Mouse (Mus musculus) frontal cortex, postnatal 14 days (tissue): Measurements from ENCODE around the gene Lmo2.
"Not testable (repeated sequence)": the region's sequence is repeated elsewhere in the genome, so short reads cannot be mapped to it uniquely, and the experiment has no call there.

Experiments used
- DNase-seq, 2 experiments: peaks; one replicate each; pipeline ENCODE4 v3.0.0; 2022; ENCODE audit warnings: low spot score in 2 of 2

The Lmo2 gene

DNA sequence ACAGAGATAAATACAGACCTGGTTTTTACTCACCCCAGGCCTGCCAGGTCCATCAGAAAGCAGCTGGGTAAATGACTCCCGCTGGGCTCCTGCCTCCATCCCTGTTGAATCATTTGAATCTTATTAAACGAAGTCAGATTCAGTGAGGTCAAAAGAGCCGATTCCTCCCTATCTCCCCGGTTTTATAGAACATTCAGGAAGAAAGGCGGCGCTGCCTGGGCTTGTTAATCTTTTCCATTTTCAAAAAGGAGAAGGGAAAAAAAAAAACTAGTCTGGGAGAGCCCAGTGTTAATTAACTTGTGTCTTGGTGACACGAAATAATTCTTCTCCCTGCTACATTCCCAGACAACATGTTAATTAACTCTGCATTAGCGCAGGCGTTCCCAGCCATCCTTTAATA lies 19.9 kb downstream of the Lmo2 start:
- DNase-seq, result no peak

DNA sequence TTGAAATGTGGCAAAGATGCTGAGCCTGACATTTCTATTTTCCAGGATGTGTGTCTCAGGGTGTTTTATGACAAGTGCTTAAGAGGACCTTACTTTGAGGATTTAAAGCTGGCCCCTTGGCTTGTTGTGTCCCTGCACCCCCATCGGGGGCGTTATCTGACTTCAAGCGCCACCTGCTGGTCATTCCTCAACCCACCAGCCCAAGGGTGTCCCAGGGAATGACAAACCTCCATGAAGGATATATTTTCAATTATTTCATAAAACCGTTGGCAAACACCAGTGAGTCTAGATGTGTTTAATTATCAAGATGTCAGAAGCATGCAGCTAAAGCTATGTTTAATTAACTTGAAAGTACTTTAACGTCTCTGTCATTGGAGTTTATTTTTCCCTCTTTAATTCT lies 24.5 kb downstream of the Lmo2 start:
- DNase-seq, result peak in 1 of 2 experiments; percentile 66

DNA sequence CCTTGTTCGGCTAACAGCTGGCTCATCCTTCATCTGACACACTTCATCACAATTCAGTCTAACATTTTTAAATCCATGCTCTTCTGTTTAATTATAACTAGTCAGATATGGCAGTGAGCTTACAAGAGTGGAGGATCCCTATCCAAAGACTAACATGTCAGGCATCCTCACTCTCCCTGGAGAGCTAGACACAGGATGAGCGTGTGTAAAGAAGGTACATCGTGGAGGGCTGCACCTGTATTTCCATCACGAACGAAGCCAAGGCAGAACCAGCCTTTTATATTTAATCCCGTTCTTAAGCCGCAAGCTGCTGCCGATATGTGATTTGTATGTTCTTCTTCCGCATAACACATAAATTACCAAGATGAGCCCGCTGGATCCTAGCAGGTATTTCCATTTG lies 25.4 kb downstream of the Lmo2 start:
- DNase-seq, result no peak

DNA sequence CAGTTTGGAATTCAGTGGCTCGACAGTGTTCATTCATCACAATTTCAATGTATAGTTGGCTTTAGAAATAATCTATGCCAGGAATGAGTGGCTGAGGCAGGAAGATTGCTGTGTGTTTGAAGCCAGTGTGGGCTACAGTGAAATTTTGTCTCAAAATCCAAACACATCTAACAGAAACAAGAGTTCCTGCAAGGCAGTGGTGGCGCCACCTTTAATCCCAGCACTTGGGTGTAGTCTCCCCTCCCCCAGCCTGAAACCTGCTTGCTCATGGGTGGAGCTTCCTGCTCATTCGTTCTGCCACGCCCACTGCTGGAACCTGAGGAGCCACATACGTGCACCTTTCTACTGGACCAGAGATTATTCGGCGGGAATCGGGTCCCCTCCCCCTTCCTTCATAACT lies 29.8 kb downstream of the Lmo2 start:
- not testable (repeated sequence) for DNase-seq

DNA sequence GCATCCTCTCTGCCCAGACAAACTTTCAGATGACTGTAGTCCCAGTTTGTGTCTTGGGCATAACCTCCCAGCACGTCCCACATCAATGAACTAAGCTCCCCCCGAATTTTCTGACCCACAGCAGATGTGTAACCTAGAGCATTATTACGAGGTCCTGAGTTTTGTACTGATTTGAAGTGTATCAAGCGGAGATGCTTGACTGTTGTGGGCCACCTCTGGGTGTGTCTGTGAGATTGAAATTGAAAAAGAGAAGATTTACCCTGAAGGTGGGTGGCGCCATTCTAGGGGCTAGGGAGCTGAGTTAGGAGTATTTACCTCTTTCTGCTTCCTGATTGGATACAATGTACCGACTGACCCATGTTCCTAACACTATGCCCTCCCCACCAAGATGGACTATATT lies 31.9 kb downstream of the Lmo2 start:
- DNase-seq, result no peak

- no peak for DNase-seq
Observed at GRCm38 (mm10) chr2:103991303-103991702, 33.5 kb downstream of the Lmo2 start.

GRCm38 (mm10) chr2:103992162-103992561 lies 34.4 kb downstream of the Lmo2 start:
- no peak for DNase-seq

- no peak for DNase-seq
Observed at GRCm38 (mm10) chr2:103992618-103993332, 35.0 kb downstream of the Lmo2 start.

DNA sequence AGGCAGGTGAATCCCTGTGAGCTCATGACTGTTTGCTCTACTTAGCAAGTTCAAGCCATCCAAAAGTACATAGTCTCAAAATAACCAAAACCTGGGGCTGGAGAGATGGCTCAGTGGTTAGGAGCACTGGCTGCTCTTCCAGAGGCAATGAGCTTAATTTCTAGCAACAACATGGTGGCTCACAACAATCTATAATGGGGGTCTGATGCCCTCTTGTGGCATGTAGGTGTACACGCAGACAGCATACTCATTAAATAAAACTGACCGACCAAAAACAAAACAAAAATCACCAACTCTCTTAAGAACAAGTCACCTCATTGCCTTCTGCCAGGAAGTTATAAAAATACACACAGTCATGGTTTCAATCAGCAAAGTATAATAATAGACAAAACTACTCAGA lies 43.3 kb downstream of the Lmo2 start:
- no peak for DNase-seq

DNA sequence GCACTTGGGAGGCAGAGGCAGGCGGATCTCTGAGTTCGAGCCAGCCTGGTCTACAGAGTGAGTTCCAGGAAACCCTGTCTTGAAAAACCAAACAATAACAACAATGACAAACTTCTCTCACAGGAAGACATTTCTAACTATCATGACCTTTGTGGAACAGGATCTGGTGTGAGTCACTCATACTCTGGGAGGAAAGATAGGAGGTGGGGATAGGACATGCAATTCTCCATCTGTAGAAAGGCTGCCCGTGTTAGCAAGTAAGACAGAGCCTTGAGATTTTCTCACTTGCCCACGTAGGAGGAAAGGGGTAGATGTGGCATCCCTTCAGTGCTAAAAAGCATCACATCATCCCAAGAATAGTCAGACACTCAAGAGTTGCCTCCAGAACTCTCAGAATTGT lies 44.1 kb downstream of the Lmo2 start:
- no peak for DNase-seq

GRCm38 (mm10) chr2:104002711-104003413 lies 45.1 kb downstream of the Lmo2 start:
- peak; percentile 53 to 63 for DNase-seq

- no peak for DNase-seq
Observed at GRCm38 (mm10) chr2:104007793-104008519, 50.2 kb downstream of the Lmo2 start.

GRCm38 (mm10) chr2:104008853-104009252 lies 51.1 kb downstream of the Lmo2 start:
- DNase-seq, result not testable (repeated sequence)

DNA sequence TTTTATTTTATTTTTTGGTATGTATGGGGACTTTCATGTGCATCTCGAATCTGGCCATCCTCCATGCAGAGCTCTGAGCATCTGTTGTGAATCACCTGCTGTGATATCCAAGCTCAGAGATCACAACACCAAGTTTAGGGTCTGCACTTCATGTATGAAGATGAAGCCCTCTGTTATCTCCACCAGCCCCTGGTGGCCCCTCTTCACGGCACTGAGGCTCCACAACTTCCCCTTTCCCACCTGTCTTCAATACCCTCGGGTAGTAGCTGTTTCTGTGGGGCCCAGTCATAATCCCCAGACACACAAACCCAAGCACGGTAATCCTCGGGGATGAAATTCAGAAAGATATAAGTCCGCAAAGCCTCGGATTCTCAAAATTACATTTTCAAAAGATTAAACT lies 65.3 kb downstream of the Lmo2 start:
- DNase-seq, result no peak

GRCm38 (mm10) chr2:104024656-104025055 lies 66.9 kb downstream of the Lmo2 start:
- DNase-seq, result no peak

DNA sequence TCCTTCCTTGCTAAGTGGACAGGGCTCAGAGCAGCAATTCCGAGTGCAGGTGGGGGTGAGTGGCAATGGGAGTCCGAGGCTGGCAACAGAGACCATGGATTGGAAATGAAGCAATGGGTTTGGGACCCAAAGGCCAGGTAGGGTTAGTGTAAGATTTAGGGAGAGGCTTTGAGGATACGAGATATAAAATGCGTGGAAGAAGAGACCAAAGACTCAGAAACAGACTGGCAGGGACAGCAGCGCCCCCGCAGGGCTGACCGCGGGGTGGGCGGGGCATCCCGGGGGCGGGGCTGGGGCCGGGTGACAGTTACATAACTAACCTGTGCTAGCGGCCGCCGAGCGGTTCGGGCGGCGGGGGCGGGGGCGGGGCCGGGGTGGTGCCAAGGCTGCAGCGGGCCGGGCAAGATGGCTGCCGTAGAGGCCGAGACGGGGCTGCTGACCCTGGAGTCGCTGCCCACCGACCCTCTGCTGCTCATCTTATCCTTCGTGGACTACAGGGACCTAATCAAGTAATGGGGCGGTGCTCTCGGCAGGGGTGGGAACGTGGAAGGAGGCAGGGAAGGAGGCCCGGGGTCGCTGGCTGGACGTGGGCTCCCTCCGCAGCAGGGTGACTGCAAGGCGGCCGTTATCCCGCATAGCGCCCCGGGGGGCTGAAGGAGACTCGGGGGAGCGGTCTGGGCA lies 69.8 kb downstream of the Lmo2 start, which contains the start of gene Fbxo3:
TSS of gene Fbxo3 (plus strand) at position 264 of the 681 bp plus-strand sequence.
- DNase-seq, result peak; percentile 57 to 71

DNA sequence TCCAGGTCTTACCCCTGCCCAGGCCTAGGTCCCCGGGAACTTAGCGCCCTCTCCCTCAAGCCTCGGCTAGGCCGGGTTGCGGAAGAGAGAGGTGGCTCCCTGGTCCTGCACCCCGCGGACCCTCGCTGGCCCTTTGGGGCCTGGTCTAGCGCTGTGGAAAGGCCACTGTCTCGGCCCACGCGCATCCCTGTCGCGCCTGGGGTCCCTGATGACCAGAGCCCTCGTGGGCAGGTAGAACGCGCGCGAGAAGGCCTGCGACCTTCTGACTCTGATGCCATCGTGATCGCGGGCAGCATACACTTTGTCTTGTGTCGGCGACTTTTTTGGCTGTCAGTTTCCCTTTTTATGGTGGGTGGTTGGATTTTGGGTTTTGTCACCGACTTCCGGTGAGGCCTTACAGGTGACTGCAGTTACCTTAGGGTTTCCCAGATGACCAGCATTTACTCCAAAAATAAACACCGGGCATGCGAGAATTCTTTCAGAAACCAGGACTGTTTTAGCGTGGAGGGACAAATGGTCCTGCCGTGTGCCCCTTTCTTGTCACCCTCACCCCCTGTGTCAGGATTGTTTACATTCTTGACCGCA lies 70.4 kb downstream of the Lmo2 start, which contains the start of gene 4931422A03Rik:
TSS of gene 4931422A03Rik (minus strand) at position 223 of the 585 bp plus-strand sequence.
- DNase-seq, result no peak

- no peak for DNase-seq
Observed at GRCm38 (mm10) chr2:104029074-104029473, 71.3 kb downstream of the Lmo2 start.

DNA sequence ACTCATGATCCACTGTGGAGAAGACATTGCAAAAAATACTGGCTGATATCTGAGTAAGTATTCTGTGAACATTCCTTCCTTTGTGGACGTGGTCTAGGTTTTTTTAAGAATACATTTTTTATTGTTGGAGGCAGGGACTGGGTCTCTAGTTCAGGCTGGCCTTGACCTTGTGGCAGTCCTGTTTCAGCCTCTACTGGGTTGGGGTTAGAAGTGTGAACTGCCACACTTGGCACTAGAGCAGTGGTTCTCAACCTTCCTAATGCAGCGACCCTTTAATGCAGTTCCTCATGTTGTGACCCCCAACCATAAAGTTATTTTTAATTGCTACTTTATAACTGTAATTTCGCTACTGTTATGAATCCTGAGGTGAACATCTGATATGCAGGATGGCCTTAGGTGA lies 72.6 kb downstream of the Lmo2 start:
- DNase-seq, result no peak
